Mouse (Mus musculus) neural tube, embryonic 13.5 days (tissue): ENCODE results near the gene Enah. TPM values are rescaled to one million over a fixed set of nuclear protein-coding genes. Genes with fewer than 3 reads are reported as not detected.

Source experiments
- ATAC-seq: fragments of 200-750 bp; cut with Nextera tagmentation; 2 replicates; pipeline ENCODE4 v1.8.0; 2017; ENCODE audit warnings: low read depth, mild to moderate bottlenecking, moderate TSS enrichment, moderate library complexity
- H3K27ac ChIP-seq: fragments of 300-500 bp; sonication (generic); replicated peaks from 2 replicates; pipeline ENCODE4 v1.5.1; 2015; ENCODE audit warnings: moderate library complexity, mild to moderate bottlenecking, inconsistent platforms
- H3K27me3 ChIP-seq: fragments of 300-500 bp; sonication (generic); 2 replicates; pipeline ENCODE4 v1.6.1; 2015; ENCODE audit warnings: mild to moderate bottlenecking, inconsistent platforms
- H3K36me3 ChIP-seq: fragments of 300-500 bp; sonication (generic); 2 replicates; pipeline ENCODE4 v1.6.1; 2015; ENCODE audit warnings: mild to moderate bottlenecking, inconsistent platforms
- H3K4me1 ChIP-seq: fragments of 300-500 bp; sonication (generic); replicated peaks from 2 replicates; pipeline ENCODE4 v1.6.1; 2015; ENCODE audit warnings: inconsistent platforms
- H3K4me2 ChIP-seq: fragments of 300-500 bp; sonication (generic); 2 replicates; pipeline ENCODE4 v1.6.1; 2015; ENCODE audit warnings: inconsistent platforms, mild to moderate bottlenecking, moderate library complexity
- H3K4me3 ChIP-seq: fragments of 300-500 bp; sonication (generic); 2 replicates; pipeline ENCODE4 v1.5.1; 2015; ENCODE audit warnings: mild to moderate bottlenecking, inconsistent platforms
- H3K9ac ChIP-seq: fragments of 300-500 bp; sonication (generic); 2 replicates; pipeline ENCODE4 v1.6.1; 2015; ENCODE audit warnings: moderate library complexity, mild to moderate bottlenecking, inconsistent platforms
- H3K9me3 ChIP-seq: fragments of 300-500 bp; sonication (generic); 2 replicates; pipeline ENCODE4 v1.6.1; 2016; ENCODE audit warnings: inconsistent platforms
- WGBS: fragments of 180-500 bp; shearing (Covaris S2); methylation state at CpG from one replicate; pipeline ENCODE4 v1.1.7; 2015; 5-methylcytosine and 5-hydroxymethylcytosine counted together
- polyA plus RNA-seq: library from polyadenylated mRNA; unstranded; fragments of >200 nt; fragmentation: Nextera tagmentation; extraction: Ambion mirVana; gene quantifications from 2 replicates; pipeline ENCODE4 v1.2.1, GENCODE M21; 2015

The Enah gene
- polyA plus RNA-seq = 34.7 and 35.6 TPM in 2 replicates

DNA sequence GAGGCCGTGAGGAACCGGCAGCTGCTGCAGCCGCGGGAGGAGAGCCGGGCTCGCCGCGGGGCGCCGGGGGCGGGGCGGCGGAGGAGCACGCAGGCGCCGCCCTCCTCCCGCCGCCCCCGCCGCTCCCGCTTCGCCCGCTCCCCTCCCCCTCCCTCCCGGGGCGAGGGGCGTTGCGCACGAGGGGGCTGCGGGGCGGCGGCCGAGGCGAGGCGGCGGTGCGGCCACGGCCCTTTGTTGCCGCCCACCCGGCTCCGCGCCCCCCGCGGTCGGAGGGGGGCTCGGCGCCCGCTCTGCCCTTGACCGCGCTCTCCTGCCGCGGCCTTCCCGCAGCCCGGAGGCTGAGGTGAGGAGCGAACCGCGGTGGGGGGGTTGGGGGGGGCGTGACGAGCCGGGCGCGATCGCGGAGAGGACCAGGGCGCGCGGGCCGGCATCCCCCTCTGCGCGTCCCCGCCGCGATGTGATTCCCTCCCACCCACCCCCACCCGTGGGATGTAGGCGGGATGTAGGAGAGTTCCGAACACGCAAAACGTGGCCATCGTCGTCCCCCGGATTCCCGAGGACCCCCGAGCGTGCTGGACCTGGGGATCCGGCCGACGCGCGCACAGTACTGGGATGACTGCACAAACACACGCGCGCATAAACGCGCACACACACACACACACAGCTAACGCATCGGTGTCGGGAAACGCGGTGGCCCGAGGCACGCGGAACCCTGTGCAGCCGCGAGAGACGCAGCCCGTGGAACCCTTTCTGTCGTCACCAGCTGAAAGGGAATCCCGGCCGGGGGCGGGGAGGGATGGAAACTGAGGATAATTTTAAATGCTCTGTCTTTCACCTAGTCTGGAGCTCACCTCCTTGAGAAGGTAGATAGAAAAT lies at the start of gene Enah:
Gene Enah, minus strand, starts transcription at position 65 of the 876 bp plus-strand sequence.
- under 1% methylated on average over 61 of the region's 109 CpGs for WGBS
- 0 out of 2 replicates have a peak, but pooled peaks cover 5% of the 10 kb centered on the region for H3K36me3 ChIP-seq
- peaks cover 33% of the 10 kb centered on the region for H3K4me1 ChIP-seq

DNA sequence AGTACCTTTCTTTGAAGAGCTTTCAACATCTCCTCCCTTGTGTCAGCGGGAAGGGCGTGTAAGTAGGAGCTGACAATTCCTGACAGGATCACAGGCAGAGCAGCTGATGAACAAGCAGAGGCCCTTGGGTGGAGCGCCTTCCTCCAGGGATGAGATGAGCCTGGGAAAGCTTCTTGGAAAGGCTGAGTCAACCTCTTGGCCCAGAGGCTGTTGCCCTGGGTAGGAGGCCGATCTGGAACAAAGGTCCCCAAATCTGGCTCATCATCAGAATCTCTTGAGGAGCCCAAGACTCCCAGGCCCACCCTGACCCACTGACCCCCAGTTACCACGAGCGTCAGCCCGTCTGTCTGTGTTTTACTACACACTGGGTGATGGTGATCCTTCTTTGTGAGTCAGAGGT lies 48.3 kb upstream of the Enah start:
- no peak overlapping the region for H3K9ac ChIP-seq
- no peak overlapping the region for H3K27ac ChIP-seq
- ATAC-seq = no peak
- H3K36me3 ChIP-seq = no peaks in the 10 kb centered on the region
- no peaks in the 10 kb centered on the region for H3K27me3 ChIP-seq
- no peak overlapping the region for H3K4me3 ChIP-seq
- 91% methylated on average over 7 of the region's 7 CpGs for WGBS
- no peaks in the 10 kb centered on the region for H3K9me3 ChIP-seq
- H3K4me2 ChIP-seq = no peak overlapping the region
- peaks cover 2% of the 10 kb centered on the region; the same call in 1 of the 2 replicates for H3K4me1 ChIP-seq

More for the DNA sequence above, at the start of gene Enah:
- Histone ChIP-seq H3K27me3 (no peaks in the 10 kb centered on the region), H3K4me3 (peak within 1 kb of the TSS; percentile 88), H3K27ac (peak within 1 kb of the TSS; percentile 99), H3K9me3 (no peaks in the 10 kb centered on the region), H3K4me2 (peak within 1 kb of the TSS; percentile 61), H3K9ac (peak within 1 kb of the TSS; percentile 98)
- ATAC-seq = peak; percentile 90

DNA sequence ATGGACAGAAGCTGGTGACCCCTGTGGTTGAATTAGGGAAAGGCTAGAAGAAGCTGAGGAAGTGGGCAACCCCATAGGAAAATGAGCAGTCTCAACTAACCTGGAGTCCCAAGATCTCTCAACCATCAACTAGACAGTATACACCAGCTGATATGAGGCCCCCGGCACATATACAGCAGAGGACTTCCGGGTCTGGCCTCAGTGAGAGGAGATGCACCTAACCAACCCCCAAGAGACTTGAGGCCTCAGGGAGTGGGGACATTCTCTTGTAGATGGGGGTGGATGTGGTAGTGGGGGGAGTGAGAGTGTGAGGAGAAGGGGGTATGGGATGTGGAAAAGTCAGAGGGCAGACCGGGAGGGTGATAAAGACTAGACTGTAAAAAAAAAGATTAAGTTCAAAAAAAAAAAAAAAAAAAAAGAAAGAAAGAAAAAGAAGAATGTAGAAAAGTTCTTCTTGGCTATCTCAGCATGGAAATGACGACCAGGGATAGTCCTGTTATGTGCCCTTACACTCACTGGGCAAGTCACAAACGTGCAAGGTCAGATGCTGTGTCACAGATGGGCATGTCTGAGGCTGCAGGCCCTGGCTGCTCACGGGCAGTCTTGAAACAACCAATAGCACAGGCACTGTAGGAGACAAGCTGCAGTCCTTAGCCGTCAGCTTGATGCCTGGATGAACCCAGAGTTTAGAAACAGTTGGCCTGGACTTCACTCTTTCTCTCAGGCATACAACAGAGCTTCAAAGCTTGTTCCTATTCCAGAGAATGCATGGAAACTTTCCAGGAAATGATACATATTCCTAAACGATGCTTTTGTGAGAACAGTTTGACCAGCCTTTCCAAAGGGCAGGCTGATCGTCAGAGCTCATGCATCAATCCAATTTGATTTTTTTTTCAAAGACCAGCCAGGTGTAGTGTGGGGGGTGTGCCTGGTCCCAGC lies 47.0 kb upstream of the Enah start:
- H3K4me3 ChIP-seq = no peak overlapping the region
- no peak overlapping the region for H3K27ac ChIP-seq
- no peaks in the 10 kb centered on the region for H3K27me3 ChIP-seq
- no peak for ATAC-seq
- no peak overlapping the region for H3K4me2 ChIP-seq
- H3K4me1 ChIP-seq = no peaks in the 10 kb centered on the region
- no peaks in the 10 kb centered on the region for H3K36me3 ChIP-seq
- no peaks in the 10 kb centered on the region for H3K9me3 ChIP-seq
- H3K9ac ChIP-seq = no peak overlapping the region
- 80% methylated on average over 9 of the region's 9 CpGs for WGBS

DNA sequence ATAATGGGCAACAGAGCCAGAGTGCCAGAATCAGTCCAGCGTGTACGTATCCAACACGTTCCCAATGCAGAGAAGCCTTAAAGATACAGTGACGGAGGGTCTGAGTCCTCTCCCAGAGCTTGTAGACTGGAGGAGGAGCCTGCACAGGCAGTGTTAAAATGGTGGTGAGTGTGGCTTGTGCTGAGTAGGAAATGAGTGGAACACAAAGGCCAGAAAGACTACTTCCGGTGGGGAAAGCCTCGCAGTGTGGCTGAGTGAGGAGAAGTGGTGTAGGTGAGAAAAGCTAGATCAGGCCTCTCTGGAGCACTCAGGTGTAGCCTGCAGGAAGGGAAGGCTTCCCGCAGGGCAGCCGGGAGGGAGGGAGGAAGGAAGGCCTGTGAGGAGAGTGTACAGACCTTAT lies 43.9 kb upstream of the Enah start:
- WGBS = 69% methylated on average over 8 of the region's 8 CpGs
- no peaks in the 10 kb centered on the region for H3K4me1 ChIP-seq
- no peak overlapping the region for H3K4me3 ChIP-seq
- H3K9me3 ChIP-seq = no peaks in the 10 kb centered on the region
- H3K27ac ChIP-seq = no peak overlapping the region
- no peak overlapping the region for H3K4me2 ChIP-seq
- no peak overlapping the region for H3K9ac ChIP-seq
- H3K27me3 ChIP-seq = no peaks in the 10 kb centered on the region
- H3K36me3 ChIP-seq = no peaks in the 10 kb centered on the region
- ATAC-seq = no peak

DNA sequence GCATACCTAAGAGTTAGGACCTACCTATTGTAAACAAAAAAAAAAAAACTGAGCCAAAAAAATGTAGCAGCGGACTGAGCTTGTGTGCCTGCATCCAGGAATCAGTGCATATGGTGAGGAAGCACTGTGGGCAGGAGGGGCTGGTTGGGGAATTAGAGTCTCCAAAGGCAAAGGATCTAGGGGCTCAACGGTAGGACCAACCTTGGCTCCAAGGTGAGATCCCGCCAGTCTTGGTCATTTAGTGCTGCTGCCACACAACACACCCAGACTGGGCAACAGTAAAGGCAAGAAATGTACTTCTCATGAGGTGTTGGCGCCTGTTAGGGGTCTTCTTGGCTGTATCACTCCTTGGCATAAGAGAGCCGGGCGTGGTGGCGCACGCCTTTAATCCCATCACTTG lies 43.0 kb upstream of the Enah start:
- Histone ChIP-seq H3K27me3 (no peaks in the 10 kb centered on the region), H3K9me3 (no peaks in the 10 kb centered on the region), H3K4me2 (no peak overlapping the region), H3K9ac (no peak overlapping the region), H3K36me3 (no peaks in the 10 kb centered on the region), H3K4me3 (no peak overlapping the region), H3K27ac (no peak overlapping the region), H3K4me1 (0 out of 2 replicates have a peak, but pooled peaks cover 3% of the 10 kb centered on the region)
- WGBS = 95% methylated on average over 8 of the region's 8 CpGs
- no peak for ATAC-seq

DNA sequence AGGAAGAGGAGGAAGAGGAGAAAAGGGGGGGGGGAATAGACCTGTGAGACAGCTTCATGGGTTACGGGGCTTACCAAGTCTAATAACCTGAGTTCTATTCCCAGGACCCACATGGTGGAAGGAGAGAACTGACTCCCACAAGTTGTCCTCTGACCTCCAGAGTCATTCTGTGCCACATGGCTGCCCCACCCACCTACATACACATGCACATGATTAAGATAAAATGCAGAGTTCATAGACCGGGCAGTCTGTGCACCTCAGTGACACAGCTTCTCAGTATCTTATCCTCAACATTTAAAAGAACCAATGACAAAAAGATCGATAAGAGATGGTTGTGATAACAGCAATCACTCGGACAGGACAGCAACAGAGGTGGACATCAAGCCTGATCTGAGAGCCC lies 41.4 kb upstream of the Enah start:
- Histone ChIP-seq H3K4me3 (no peak overlapping the region), H3K9me3 (no peaks in the 10 kb centered on the region), H3K4me1 (0 out of 2 replicates have a peak, but pooled peaks cover 5% of the 10 kb centered on the region), H3K27ac (no peak overlapping the region), H3K9ac (no peak overlapping the region), H3K27me3 (no peaks in the 10 kb centered on the region), H3K36me3 (no peaks in the 10 kb centered on the region), H3K4me2 (no peak overlapping the region)
- WGBS = 94% methylated on average over 4 of the region's 4 CpGs
- ATAC-seq = no peak

DNA sequence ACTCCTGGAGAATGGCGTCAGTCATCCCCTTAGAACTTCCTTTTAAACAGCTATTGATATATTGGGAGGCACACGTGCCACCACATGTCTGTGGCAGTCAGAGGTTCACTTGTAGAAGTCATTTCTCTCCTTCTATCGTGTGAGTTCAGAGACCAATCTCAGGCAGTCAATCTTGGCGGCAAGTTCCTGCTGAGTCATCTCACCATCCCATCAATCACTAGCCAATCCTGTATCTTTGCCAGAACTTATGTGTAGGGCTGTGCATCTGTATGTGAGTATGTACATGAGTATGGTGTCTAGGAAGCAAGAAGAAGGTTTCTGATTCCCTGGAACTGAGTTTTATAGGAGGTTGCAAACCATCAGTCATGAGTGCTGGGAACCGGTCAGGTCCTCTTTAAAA lies 40.0 kb upstream of the Enah start:
- 0 out of 2 replicates have a peak, but pooled peaks cover 5% of the 10 kb centered on the region for H3K4me1 ChIP-seq
- no peaks in the 10 kb centered on the region for H3K9me3 ChIP-seq
- no peak overlapping the region for H3K4me2 ChIP-seq
- no peaks in the 10 kb centered on the region for H3K36me3 ChIP-seq
- no peaks in the 10 kb centered on the region for H3K27me3 ChIP-seq
- 81% methylated on average over 5 of the region's 5 CpGs for WGBS
- H3K27ac ChIP-seq = no peak overlapping the region
- no peak overlapping the region for H3K4me3 ChIP-seq
- no peak for ATAC-seq
- no peak overlapping the region for H3K9ac ChIP-seq

DNA sequence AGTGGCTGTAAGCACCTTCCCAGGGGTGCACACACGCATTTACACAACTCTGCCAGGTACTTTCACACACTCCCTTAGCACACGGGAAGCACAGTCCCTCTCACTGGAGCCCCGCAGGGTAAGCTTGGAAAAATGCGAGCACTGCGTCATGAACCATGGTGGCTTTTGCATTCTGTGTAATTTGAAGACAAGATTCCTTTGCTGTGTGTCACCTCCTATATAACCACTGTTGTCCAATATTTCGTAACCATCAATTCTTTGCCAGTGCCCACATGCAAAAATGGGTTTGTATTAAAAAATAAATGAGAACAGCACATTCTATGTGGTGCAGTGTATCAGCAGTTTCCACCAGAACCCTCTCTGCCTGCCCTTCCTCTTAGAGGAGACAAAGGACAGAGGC lies 38.2 kb upstream of the Enah start:
- Histone ChIP-seq H3K4me1 (peaks cover 8% of the 10 kb centered on the region), H3K36me3 (no peaks in the 10 kb centered on the region), H3K9me3 (no peaks in the 10 kb centered on the region), H3K4me2 (no peak overlapping the region), H3K9ac (no peak overlapping the region), H3K4me3 (no peak overlapping the region), H3K27me3 (no peaks in the 10 kb centered on the region), H3K27ac (no peak overlapping the region)
- ATAC-seq = no peak
- 78% methylated on average over 6 of the region's 6 CpGs for WGBS

DNA sequence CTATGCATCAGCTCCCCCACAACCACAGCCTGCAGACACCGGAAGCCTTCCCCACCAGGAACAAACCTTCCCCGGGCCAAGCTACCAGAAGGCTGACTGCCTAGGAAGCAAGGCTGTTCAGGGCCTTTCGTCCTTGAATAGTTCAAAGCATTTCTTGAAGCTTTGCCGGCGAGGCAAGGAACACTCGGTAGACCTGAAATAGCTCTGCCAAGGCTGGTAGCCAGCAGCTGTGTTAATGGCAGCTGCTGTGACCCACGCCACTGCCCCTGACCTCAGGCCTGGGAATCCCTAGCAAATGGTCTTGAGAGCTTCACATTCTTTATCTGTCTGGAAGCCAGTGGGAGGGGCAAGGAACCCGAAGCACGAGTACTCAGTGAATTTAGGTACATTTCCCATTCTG lies 35.3 kb upstream of the Enah start:
- ATAC-seq = no peak
- H3K9ac ChIP-seq = no peak overlapping the region
- WGBS = 52% methylated on average over 9 of the region's 9 CpGs

DNA sequence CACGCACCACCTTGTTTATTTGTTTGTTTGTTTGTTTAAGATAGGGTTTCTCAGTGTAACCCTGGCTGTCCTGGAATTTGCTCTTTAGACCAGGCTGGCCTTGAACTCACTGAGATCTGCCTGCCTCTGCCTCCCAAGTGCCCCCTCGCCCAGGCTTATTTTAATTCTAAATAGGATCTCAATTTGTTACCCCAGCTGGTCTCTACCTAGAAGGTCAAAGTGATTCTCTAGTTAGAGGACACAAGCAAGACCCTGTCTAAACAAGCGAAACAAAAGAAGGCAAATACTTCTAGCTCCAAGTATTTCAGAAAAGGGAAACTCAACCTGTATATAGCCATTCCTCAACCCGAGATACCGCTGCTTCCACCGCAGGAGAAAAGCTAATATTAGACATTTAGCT lies 34.9 kb upstream of the Enah start:
- no peak overlapping the region for H3K4me3 ChIP-seq
- H3K4me1 ChIP-seq = peaks cover 13% of the 10 kb centered on the region
- no peaks in the 10 kb centered on the region for H3K27me3 ChIP-seq
- H3K36me3 ChIP-seq = no peaks in the 10 kb centered on the region
- no peak overlapping the region for H3K4me2 ChIP-seq
- no peak overlapping the region for H3K27ac ChIP-seq
- ATAC-seq = no peak
- no peaks in the 10 kb centered on the region for H3K9me3 ChIP-seq
- 94% methylated on average over 6 of the region's 6 CpGs for WGBS
- no peak overlapping the region for H3K9ac ChIP-seq

More for the DNA sequence above, 35.3 kb upstream of the Enah start:
- Histone ChIP-seq H3K9me3 (no peaks in the 10 kb centered on the region), H3K36me3 (no peaks in the 10 kb centered on the region), H3K4me3 (no peak overlapping the region), H3K4me2 (no peak overlapping the region), H3K27me3 (no peaks in the 10 kb centered on the region), H3K4me1 (peaks cover 13% of the 10 kb centered on the region), H3K27ac (no peak overlapping the region)

DNA sequence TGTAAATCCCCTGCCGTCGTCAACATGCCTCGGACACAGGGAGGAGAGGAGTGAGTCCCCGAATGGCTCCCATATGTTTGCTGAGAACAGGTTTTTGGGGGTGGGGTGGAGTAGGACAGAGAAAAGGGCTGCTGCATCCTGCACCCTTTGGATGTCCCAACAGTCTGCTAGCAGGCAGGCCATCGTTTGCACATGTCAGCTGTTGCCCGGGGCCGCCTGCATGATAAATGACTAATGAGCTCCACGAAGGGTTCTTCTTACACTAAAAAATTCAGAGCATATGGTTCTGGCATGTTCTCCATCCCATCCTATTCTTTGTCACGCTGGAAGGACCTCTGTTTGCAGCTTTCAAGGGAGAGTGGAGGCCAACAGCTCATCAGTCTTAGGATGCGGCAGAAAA lies 33.2 kb upstream of the Enah start:
- Histone ChIP-seq H3K9me3 (no peaks in the 10 kb centered on the region), H3K4me3 (no peak overlapping the region), H3K27ac (0 out of 2 replicates have a peak overlapping the region, but pooled peaks have one; percentile 23), H3K36me3 (no peaks in the 10 kb centered on the region), H3K9ac (no peak overlapping the region), H3K4me1 (peaks cover 11% of the 10 kb centered on the region), H3K27me3 (no peaks in the 10 kb centered on the region), H3K4me2 (no peak overlapping the region)
- ATAC-seq = no peak
- WGBS = 32% methylated on average over 10 of the region's 10 CpGs

DNA sequence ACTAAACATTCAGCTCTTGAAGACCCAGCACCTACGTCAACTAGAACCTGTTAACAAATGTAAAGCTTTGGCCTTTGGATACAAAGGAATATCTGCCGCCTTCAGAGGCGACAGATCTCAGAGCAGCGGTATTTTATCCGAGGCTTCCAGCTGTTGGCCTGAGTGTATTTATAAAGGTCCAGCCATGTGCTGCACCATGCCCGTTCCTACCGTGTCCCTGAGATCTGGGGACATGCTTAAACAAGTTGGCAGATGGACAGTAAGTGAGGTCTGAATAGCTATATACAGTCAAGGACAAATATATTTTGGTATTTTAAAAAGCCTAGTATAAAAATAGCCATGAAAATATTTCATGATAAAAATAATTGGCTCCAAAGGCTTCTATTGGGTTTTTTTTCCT lies 32.6 kb upstream of the Enah start:
- no peak for ATAC-seq
- WGBS = 77% methylated on average over 7 of the region's 7 CpGs
- Histone ChIP-seq H3K36me3 (no peaks in the 10 kb centered on the region), H3K4me2 (no peak overlapping the region), H3K9me3 (no peaks in the 10 kb centered on the region), H3K4me1 (peaks cover 8% of the 10 kb centered on the region), H3K4me3 (no peak overlapping the region), H3K27me3 (no peaks in the 10 kb centered on the region), H3K9ac (no peak overlapping the region), H3K27ac (no peak overlapping the region)
